Mouse (Mus musculus) fibroblast of lung, adult 2 months (primary cell): ENCODE measurements around the gene Nap1l3.
A peak's percentile ranks its signal among the peaks of the same experiment; 100 is the strongest.

ENCODE experiments used
- DNase-seq: peaks from one replicate; pipeline ENCODE4 v3.0.0-alpha.2; 2011; ENCODE audit warnings: low read depth

Gene Nap1l3

DNA sequence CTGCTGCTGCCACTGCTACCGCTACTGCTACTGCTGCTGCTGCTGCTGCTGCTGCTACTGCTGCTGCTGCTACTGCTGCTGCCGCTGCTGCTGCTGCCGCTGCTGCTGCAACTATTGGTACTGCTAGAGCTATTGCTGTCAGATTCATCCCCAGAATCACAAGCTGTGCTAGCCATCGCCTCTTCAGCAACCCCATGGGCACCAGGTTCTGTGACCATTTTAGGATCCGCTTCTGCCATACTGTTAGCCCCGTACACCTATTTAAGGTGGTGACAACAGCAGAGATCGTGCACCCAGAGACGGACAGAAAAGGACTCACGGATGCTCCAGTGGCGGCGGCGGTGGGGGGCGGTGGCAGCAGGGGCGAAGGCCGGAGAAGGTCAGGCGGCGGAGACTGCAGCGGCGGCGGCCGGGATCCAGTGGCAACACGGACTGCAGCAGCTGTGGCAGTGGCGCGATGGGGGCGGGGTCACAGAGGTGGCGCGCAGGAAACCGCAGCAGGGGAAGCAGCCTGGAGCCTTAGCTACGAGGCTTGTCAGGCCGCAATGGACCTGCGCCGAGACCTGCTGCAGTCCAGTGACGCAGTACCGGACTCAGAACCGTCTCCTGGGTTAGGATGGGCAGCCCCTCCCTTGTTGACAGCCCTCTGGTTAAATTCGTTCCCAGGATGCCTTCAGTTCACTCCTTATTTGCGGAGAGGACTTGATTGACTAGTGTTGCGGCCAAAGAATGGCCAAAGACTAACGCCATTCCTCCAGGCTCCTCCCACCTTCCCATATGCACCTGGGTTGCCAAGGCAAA lies at the start of gene Nap1l3:
Nap1l3 (minus strand) TSS at position 621 of the 801 bp plus-strand sequence.
- peak; percentile 22 for DNase-seq

DNA sequence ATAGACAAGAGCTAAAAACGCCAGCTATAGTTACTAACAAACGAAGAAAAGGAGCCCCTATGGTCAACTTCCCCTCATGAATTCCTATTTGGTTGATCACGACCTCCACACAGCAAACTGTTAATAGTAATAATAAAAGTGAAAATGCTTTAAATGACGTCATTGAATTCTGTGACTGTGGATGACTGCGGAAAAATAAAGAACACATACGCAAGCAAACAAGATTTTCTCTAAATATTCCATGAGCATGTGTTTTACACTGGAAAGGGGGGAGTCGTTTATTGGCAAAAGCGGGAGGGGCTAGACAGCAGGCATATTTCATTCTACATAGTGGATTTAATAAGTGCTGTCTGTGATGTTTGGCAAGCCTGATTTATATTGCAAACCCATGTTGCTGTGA lies 451 bp upstream of the Nap1l3 start:
- DNase-seq = no peak
